Mouse (Mus musculus) regulatory T cell (primary cell): ENCODE measurements around the gene Rab11a.
"Not testable (repeated sequence)": the region's sequence is repeated elsewhere in the genome, so short reads cannot be mapped to it uniquely, and the experiment has no call there.

ENCODE experiments used
- in situ Hi-C: fragments of 300-600 bp; cut with MboI, MseI; formaldehyde crosslinking; loops from one replicate; pipeline ENCODE4 v1.15.1; 2025; ENCODE audit warnings: high pct_unique_total_duplicates

The Rab11a gene

GRCm38 (mm10) chr9:64695266-64695665, 42.3 kb downstream of the Rab11a start:
- in situ Hi-C loops, result no loop called here

GRCm38 (mm10) chr9:64693094-64693493, 44.5 kb downstream of the Rab11a start:
- in situ Hi-C loops, result no loop called here

GRCm38 (mm10) chr9:64691176-64691575, 46.4 kb downstream of the Rab11a start:
- in situ Hi-C loops, result no loop called here

DNA sequence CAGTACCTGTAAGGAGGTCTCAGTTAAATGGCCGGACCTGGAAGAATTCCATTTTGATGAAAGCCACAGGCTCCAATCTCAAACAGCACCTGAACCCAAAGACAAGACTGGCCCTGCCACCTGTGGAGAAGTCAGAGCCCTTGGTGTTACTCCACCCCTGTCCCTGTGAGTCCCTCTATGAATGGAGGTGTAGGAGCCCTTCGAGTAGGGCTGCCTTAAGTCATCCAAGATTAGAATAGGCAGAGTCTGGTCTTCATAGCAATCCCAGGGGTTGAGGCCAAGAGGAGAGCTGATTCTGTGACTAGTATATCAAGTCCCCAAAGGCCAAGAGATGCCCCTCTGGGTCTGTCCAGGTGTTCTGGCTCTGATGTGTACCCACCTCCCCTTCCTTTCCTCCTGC, 46.8 kb downstream of the Rab11a start:
- in situ Hi-C loops, result no loop called here

DNA sequence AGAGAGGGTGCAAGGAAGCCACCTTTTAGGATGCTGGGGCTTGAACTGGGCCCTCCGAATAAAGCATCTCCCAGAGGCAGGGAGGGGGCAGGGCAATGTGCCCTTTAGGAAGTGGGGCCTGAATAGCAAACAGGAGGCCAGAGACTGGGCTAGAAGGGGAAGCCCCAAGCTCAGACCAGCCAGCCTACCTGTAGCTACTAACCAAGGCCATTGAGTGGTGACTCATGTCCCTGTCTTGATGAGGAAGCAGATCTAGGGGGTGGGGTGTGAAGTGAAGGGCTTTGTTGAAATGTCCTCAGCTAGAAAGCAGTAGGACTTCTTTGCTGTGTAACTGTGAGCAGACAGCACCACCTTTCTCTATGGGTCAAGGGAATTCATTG, 49.6 kb downstream of the Rab11a start:
- in situ Hi-C loops, result no loop called here

DNA sequence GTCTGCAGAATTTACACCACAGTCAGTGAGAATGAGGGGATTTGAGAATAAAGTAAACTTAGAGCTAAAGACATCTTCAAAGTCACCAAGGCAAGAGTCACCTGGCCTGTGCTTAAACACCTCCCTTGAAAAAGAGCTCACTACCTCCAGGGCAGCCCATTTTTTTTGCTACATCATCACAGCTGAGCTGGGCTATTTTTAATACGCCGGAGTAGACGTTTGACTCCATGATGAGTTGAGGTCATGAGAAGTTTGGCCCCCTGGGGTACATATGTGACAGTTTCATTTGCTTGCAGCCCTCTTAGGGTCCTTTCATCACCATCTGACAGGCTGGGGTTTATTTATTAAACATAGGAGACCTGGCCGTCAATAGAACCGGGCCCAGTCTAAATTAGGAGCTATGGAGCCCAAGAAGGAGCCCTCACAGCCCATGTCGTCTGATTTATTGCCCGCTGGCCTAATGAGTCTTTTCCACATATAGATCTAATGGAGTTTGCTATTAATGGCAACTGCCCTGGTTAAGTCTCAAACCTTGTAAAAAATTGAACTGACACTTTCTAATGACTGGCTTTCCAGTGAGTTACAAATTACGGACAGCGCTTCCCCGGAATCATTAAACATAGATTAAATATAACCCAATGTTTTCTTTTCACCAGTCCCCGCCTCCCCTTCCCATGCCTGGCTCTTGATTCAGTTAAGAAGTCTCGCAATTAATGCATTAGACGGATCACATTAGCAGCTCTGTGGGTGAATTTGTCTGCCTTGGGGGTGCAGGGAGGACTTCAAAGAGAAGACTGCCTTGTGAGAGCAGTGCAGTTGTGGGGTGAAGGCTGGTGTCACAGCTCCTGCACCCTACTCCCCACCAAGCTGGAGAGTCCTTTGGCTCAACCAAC, 50.2 kb downstream of the Rab11a start:
- in situ Hi-C loops, result no loop called here

DNA sequence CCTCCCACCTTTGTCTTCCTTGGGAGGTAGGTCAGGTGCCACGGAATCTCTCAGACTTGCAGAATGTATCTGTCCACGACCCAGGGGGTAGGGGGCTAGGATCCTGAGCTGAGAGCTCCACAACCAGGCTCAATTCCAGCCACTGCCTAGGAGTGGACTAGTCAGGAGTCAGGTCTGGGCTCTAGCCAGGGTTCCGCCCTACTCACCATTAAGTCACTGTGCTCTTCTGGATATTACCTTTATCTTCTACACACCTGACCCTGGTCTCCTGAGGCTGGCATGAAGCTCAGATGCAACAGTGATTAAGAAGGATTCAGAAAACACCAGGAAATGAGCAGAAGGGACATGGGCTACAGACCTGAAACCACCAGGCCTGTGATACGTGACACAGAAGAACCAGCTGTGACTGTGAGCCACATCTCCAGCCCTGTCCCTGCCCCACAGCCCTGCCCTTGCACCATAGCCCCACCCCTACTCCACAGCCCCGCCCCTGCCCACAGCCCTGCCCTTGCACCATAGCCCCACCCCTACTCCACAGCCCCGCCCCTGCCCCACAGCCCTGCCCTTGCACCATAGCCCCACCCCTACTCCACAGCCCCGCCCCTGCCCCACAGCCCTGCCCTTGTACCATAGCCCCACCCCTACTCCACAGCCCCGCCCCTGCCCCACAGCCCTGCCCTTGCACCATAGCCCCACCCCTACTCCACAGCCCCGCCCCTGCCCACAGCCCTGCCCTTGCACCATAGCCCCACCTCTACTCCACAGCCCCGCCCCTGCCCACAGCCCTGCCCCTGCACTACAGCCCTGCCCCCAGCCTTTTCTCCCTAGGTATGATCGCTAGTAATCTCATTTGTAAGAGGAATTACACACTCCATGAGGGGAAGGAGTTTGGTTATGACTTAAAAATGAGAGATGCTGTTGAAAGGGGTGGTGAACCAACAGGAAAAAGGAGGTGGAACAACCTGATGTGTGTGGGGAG, 65.9 kb downstream of the Rab11a start:
- in situ Hi-C loops, result not testable (repeated sequence)

DNA sequence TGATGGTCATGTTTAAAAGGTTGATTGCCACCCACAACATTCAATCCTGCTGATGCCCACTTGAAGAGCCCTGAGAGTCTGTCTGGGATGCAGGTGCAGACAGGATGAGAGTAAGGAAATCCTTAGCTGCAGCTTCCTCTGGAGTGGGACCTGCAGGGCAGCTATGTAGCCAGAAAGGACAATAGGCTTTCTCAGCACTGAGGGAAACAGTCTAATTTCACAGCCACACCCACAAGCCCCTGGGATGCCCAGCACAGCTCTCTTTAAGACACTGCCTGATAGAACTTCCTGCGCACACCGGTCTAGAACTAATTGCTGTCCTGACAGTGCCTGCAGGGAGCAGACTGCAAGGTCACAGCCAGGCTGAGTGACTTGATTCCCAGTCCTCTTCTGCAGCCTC, 69.6 kb downstream of the Rab11a start:
- in situ Hi-C loops, result no loop called here

- in situ Hi-C loops, result no loop called here
These were observed 70.0 kb downstream of the Rab11a start for GRCm38 (mm10) chr9:64667513-64667912.

GRCm38 (mm10) chr9:64666549-64666948, 71.0 kb downstream of the Rab11a start:
- in situ Hi-C loops, result no loop called here
